Mouse (Mus musculus): ENCODE measurements around the gene Faah.

Faah gene

GRCm38 (mm10) chr4:116000671-116001070 lies 17.1 kb downstream of the Faah start:
- DNase-seq (ENCODE audit: low spot score in 2 of 2), result no peak

- DNase-seq (ENCODE audit: low spot score in 2 of 2), result no peak
These were observed 21.0 kb downstream of the Faah start for GRCm38 (mm10) chr4:115996729-115997128.

- no peak for DNase-seq (ENCODE audit: low spot score in 2 of 2)
These were observed 22.4 kb downstream of the Faah start for GRCm38 (mm10) chr4:115995376-115995730.

- DNase-seq (ENCODE audit: low spot score in 2 of 2), result no peak
These were observed 22.9 kb downstream of the Faah start for GRCm38 (mm10) chr4:115994662-115995375.

- no peak for DNase-seq (ENCODE audit: low spot score in 2 of 2)
These were observed 28.3 kb downstream of the Faah start for GRCm38 (mm10) chr4:115989382-115989781.

- no peak for DNase-seq (ENCODE audit: low spot score in 2 of 2)
These were observed 29.7 kb downstream of the Faah start for GRCm38 (mm10) chr4:115987858-115988530.

GRCm38 (mm10) chr4:115987436-115987835 lies 30.3 kb downstream of the Faah start:
- DNase-seq (ENCODE audit: low spot score in 2 of 2), result no peak

GRCm38 (mm10) chr4:115984967-115985366 lies 32.8 kb downstream of the Faah start:
- no peak for DNase-seq (ENCODE audit: low spot score in 2 of 2)

- DNase-seq (ENCODE audit: low spot score in 2 of 2), result peak; percentile 88 to 90
These were observed 33.6 kb downstream of the Faah start for GRCm38 (mm10) chr4:115984111-115984510.

GRCm38 (mm10) chr4:115980676-115981075 lies 37.0 kb downstream of the Faah start:
- peak; percentile 76 to 85 for DNase-seq (ENCODE audit: low spot score in 2 of 2)

DNA sequence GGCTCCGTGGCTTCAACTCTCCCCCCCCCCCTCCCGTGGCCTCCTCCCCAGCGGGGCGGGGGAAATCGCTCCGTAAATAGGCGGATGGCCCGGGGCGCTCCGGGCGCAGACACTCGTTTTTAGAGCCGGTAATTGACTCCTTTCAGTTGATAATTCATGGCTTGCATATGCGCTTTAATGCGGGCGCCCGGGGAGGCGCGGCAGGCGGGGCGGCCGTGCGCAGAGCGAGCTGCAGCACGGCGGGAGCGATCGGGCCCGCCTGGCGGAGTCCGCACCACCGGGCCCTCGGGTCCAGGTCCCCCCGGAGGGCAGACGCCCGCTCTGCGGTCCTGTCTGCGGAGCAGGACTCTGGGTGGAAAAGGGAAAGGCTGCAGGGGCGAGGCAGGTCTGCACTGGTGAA lies 38.3 kb downstream of the Faah start:
- DNase-seq (ENCODE audit: low spot score in 2 of 2), result no peak

- no peak for DNase-seq (ENCODE audit: low spot score in 2 of 2)
These were observed 38.8 kb downstream of the Faah start for GRCm38 (mm10) chr4:115978911-115979310.

GRCm38 (mm10) chr4:115972543-115972942 lies 45.2 kb downstream of the Faah start:
- no peak for DNase-seq (ENCODE audit: low spot score in 2 of 2)

DNA sequence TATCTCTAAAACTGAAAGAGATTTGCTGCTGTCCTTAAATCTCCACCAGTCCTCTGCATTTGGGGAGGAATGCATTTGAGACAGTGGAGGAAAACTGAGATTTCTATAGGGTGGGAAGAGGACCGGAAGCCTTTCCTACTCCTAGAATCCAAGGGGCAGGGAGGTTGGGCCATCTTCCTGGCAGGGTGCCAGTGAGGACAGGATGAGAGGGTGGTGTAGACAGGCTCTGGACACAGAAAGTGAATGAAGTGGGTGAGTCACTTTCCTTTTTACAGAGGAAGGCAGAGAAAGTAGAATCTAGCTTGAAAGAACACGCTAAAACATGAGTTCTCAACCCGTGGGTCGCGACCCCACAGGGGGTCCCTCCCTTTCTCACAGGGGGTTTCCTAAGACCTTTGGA lies 53.3 kb downstream of the Faah start:
- no peak for DNase-seq (ENCODE audit: low spot score in 2 of 2)

DNA sequence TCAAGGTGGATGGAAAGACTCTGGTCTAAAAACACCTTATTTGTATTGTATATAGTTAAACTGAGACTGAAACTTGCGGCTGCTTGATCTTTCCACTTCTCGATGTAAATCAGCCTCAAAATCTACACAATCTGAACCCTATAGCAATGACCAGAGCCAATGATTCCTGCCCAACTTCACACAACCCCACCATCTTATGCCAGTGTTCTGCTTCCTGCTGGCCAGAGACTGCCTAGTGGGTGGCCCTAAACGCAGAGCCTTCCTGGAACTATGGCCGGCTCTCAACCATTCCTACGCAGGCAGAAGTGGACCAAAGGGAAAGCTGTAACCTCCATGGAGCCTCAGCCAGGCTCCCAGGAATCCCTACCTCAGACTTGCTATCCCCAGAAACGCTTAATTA lies 54.0 kb downstream of the Faah start:
- DNase-seq (ENCODE audit: low spot score in 2 of 2), result no peak

- peak; percentile 36 to 55 for DNase-seq (ENCODE audit: low spot score in 2 of 2)
These were observed 54.9 kb downstream of the Faah start for GRCm38 (mm10) chr4:115962671-115963412.

GRCm38 (mm10) chr4:115961991-115962390 lies 55.7 kb downstream of the Faah start:
- no peak for DNase-seq (ENCODE audit: low spot score in 2 of 2)

DNA sequence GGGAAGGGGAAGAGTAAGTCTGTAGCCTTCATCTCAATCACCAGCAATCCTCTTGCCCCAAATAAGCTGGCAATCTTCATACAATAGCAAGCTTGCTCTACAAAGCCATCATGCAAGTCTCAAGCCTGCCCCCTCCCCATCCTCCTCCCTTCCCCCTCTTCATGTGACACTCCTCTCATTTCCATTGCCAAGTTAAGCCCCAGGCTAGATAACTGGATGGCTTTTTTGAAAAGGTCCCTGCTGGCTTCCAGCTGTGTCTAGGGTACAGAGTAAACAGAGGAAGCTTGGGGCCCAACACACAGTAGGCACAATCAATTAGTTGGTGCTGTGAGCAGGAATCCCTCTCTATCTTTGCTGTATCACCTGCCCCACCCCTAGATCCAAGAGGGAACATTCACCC lies 58.2 kb downstream of the Faah start:
- no peak for DNase-seq (ENCODE audit: low spot score in 2 of 2)

GRCm38 (mm10) chr4:115955494-115955775 lies 62.3 kb downstream of the Faah start:
- DNase-seq (ENCODE audit: low spot score in 2 of 2), result no peak

DNA sequence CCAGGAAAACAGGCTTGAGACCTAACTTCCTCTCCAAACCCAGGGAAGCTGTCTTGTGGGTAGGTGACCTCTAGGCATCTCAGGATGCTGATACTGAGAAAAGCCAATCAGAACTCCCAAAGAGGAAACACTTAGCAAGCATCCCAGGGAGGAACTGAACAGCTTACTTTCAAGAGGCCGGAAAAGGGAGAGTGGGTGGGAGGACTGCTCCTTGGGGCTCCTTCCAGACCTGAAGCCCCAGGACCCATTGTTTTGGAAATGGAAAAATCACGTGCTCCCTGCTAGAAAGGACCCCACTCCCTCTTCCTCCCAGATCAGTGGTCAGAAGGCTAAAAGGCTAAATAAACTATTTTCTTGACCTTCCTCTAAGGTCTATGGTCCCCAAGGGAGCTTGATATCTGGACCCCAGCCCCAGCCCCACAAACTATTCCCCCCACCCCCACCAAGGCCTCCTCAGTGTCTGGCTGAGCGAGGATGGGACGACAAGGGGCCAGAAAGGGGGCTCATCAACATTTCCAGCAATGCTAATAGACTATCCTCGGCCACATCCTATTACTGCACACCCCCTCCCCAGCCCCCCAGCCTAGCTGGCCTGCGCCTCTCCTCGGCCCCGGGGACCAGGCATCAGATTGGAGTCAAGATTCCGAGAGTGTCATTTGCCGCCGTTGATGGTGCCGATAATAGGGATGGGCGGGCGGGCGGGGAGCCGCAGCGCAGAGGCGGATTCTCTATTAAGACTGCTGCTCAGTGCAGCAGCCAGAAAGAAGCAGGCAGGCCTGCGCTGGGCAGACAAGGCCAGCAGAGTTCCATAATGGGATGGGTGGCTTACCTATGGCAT lies 62.9 kb downstream of the Faah start:
- DNase-seq (ENCODE audit: low spot score in 2 of 2), result no peak

DNA sequence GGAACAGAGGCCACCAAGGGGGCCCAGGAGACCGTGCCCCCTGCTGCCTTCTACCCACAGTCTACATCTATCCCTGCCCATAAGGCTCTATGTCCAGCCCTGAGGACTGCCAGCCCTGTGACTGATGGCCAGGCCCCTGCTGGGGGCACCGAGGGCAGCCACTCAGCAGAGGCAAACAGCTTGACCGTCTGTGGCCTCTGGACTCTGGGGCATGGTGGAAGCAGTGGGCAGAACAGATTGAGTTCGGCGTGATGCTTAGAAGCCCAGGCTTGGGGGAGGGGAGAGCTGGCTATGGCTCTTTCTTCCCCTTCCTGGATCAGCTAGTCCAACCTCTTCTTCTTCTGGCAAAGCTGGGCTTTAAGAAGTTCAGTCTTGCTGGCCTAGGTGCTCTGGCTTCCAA lies 64.2 kb downstream of the Faah start:
- DNase-seq (ENCODE audit: low spot score in 2 of 2), result no peak

DNA sequence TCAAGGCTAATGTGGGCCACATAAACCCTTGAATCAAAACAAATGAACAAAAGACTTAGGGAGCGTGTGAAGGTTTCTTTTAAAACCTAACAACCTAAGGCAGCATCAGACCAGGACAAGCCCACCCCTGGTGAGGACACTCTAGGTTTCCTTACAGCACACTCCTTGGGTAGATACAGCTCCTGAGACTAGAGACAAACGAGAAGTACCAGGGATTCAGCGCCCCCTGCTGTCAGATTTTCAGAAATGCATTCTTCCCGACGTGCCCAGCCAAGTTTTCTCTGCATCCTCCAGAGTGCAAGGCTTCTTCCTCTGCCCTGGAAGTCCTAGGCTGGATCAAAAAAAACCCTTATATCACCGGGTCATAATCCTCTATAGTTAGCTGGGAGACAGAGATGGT lies 65.0 kb downstream of the Faah start:
- peak; percentile 62 to 80 for DNase-seq (ENCODE audit: low spot score in 2 of 2)

Measured in right cerebral cortex, adult 2 months (tissue).